Mouse (Mus musculus) inflammation-experienced regulatory T-cells, adult 6 months (primary cell): ENCODE measurements around the gene Tnfsfm13. TPM values are rescaled to one million over a fixed set of nuclear protein-coding genes. Genes with fewer than 3 reads are reported as not detected.

Experiments
- ATAC-seq: one replicate; pipeline ENCODE4 v1.8.0; 2017
- polyA plus RNA-seq, 3 experiments: library from polyadenylated mRNA; unstranded; fragments of 100-300 nt; shearing (Covaris generic); gene quantifications; one replicate each; pipeline ENCODE4 v1.2.1; 2017

Gene Tnfsfm13
- polyA plus RNA-seq, 3 experiments from 2014 or later, result not detected

DNA sequence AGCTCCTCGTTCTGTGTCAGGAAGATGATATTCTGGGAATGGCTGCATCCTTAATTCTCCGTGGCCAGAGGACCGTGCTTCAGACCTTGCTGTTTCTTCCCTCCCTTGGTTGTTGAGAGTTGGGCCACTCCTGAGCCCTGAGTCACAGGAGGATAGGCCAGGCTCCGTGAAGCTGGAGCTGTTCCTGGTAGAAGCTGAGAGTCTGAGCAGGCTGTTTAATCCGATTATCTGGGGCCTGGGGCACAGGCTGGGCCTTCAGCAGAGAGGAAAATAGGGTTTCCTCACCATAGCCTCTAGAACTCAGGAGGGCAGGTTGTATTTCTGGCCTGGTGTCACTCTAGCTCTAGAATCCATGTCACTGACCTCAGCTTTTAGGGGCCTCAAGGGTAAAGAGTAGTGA, 42.5 kb downstream of the Tnfsfm13 start:
- no peak for ATAC-seq

DNA sequence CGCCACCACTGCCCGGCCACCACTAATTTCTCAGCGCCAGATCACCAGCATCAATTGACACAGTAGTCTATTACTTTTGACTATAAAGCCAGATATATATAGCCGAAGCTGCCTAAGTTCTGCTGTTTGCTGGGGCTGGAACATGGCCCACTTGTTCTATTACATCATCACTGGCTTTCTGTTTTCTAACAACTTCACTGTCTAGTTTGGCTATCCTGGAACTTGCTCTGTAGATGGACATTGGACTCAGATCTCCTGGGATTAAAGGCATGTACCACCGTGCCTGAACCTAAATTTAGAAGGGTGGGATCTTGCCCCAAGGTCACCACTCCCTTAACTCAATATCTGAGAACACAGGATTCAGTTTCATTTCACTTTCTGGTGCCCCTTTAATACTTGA, 50.0 kb downstream of the Tnfsfm13 start:
- ATAC-seq, result no peak

DNA sequence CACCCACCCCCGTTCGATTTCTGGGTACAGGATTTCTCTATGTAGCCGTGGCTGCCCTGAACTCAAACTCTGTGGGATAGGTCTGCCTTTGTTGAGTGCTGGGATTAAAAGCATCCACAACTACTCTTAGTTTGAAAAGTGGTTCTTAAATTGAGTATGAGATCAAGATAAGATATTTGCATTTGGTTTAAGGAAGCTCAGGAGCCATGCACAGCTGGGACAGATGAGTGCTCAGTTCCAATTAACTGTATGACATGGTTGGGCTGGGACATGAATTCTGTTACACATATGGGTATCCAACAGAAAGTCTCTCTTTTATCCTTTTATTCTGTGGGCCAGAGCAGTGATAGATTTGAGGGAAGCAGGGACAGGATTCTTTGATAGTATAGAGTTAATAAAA, 60.4 kb downstream of the Tnfsfm13 start:
- no peak for ATAC-seq

DNA sequence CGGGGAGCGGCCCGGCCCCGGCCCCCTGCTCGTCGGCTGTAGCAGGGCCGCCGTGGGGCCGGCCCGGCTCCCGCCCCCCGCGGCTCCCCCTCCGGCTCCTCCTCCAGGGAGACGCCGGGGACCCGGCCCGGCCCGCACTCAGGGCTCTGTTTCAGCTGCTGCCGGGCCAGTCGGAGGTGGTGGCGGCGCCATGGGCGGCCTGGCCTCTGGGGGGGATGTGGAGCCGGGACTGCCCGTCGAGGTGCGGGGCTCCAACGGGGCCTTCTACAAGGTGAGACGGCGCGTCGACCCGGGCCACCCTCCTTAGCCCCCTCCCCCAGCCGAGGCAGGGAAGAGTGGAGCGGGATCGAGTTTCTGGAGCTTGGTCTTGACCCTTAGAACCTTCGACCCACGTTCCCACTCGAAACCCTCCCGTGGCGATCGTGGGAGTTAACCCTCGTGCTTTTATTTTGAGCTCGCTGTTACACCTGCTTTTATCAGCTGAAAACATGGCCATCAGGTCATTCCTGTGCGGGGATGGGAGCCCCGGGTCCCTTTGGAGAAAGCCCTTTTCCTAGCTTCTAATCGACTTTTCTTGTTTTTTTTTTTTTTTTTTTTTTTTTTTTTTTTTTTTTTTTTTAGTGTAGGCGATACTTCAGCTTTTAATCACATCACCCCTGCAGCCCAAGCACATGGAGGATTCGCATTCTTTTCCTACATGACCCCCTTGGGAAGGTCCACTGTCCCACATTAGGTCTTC, 62.6 kb downstream of the Tnfsfm13 start:
- peak; percentile 26 for ATAC-seq

Other genes starting within 250 kb of the Tnfsfm13 start
- gene Dnah2, start 147.0 kb downstream of the Tnfsfm13 start, polyA plus RNA-seq, result under 1 TPM in 1 of 3 experiments, not detected in 2; 0.21 TPM
- gene Efnb3, start 135.9 kb downstream of the Tnfsfm13 start, polyA plus RNA-seq, result under 1 TPM in 2 of 3 experiments, not detected in 1; 0.11 to 0.22 TPM
- 10 to 100 TPM; 22.0 to 32.2 (median 25.7) TPM for gene Wrap53, start 115.8 kb downstream of the Tnfsfm13 start, polyA plus RNA-seq
- 100 to 1,000 TPM; 193 to 355 (median 324) TPM for gene Trp53, start 115.7 kb downstream of the Tnfsfm13 start, polyA plus RNA-seq
- gene Atp1b2, start 90.2 kb downstream of the Tnfsfm13 start, polyA plus RNA-seq, result under 1 TPM in 1 of 3 experiments, not detected in 2; 0.17 TPM
- gene Shbg, start 78.2 kb downstream of the Tnfsfm13 start, polyA plus RNA-seq, result under 1 TPM in 1 of 3 experiments, not detected in 2; 0.40 TPM
- gene Sat2, start 74.1 kb downstream of the Tnfsfm13 start, polyA plus RNA-seq, result not detected
- gene Fxr2, start 63.1 kb downstream of the Tnfsfm13 start, polyA plus RNA-seq, result 1 to 10 TPM; 7.6 to 9.3 (median 9.1) TPM
- gene Sox15, start 40.8 kb downstream of the Tnfsfm13 start, polyA plus RNA-seq, result not detected
- gene Mpdu1, start 33.5 kb downstream of the Tnfsfm13 start, polyA plus RNA-seq, result 10 to 100 TPM; 30.3 to 55.1 (median 52.5) TPM
- gene Cd68, start 29.9 kb downstream of the Tnfsfm13 start, polyA plus RNA-seq, result 10 to 100 TPM in 1 of 3 experiments, 1 to 10 TPM in 2; 3.8 to 21.2 (median 4.5) TPM
- 100 to 1,000 TPM; 156 to 375 (median 178) TPM for gene Eif4a1, start 23.7 kb downstream of the Tnfsfm13 start, polyA plus RNA-seq
- 10 to 100 TPM; 21.8 to 38.0 (median 32.0) TPM for gene Senp3, start 14.0 kb downstream of the Tnfsfm13 start, polyA plus RNA-seq
- gene Tnfsf13, start 10.3 kb downstream of the Tnfsfm13 start, polyA plus RNA-seq, result not detected
- gene Tnfsf12, start 249 bp downstream of the Tnfsfm13 start, polyA plus RNA-seq, result not detected
- 10 to 100 TPM; 27.3 to 28.4 (median 27.7) TPM for gene Polr2a, start 62.5 kb upstream of the Tnfsfm13 start, polyA plus RNA-seq
- gene Slc35g3, start 65.9 kb upstream of the Tnfsfm13 start, polyA plus RNA-seq, result not detected
- 10 to 100 TPM in 2 of 3 experiments, 1 to 10 TPM in 1; 4.3 to 13.9 (median 11.8) TPM for gene Zbtb4, start 69.8 kb upstream of the Tnfsfm13 start, polyA plus RNA-seq
- gene Chrnb1, start 99.8 kb upstream of the Tnfsfm13 start, polyA plus RNA-seq, result 1 to 10 TPM; 1.7 to 2.5 (median 1.8) TPM
- not detected for gene Fgf11, start 105.8 kb upstream of the Tnfsfm13 start, polyA plus RNA-seq
- not detected for gene Tmem102, start 109.5 kb upstream of the Tnfsfm13 start, polyA plus RNA-seq
- gene Gm39566, start 119.2 kb upstream of the Tnfsfm13 start, polyA plus RNA-seq, result not detected
- not detected for gene Spem2, start 122.4 kb upstream of the Tnfsfm13 start, polyA plus RNA-seq
- not detected for gene Spem1, start 126.1 kb upstream of the Tnfsfm13 start, polyA plus RNA-seq
- gene Nlgn2, start 141.7 kb upstream of the Tnfsfm13 start, polyA plus RNA-seq, result 1 to 10 TPM in 2 of 3 experiments, under 1 TPM in 1; 0.60 to 2.5 (median 1.2) TPM
- gene Tmem256, start 142.4 kb upstream of the Tnfsfm13 start, polyA plus RNA-seq, result 100 to 1,000 TPM; 124 to 157 (median 131) TPM
- 10 to 100 TPM in 2 of 3 experiments, 1 to 10 TPM in 1; 7.3 to 20.2 (median 17.7) TPM for gene Plscr3, start 150.3 kb upstream of the Tnfsfm13 start, polyA plus RNA-seq
- under 1 TPM in 1 of 3 experiments, not detected in 2; 0.19 TPM for gene Tnk1, start 162.6 kb upstream of the Tnfsfm13 start, polyA plus RNA-seq
- gene Tmem95, start 181.9 kb upstream of the Tnfsfm13 start, polyA plus RNA-seq, result not detected
- 1 to 10 TPM in 1 of 3 experiments, under 1 TPM in 2; 0.58 to 1.5 (median 0.59) TPM for gene Kctd11, start 185.3 kb upstream of the Tnfsfm13 start, polyA plus RNA-seq
- 100 to 1,000 TPM; 229 to 289 (median 266) TPM for gene Acap1, start 199.4 kb upstream of the Tnfsfm13 start, polyA plus RNA-seq
- gene 2810408A11Rik, start 204.9 kb upstream of the Tnfsfm13 start, polyA plus RNA-seq, result under 1 TPM; 0.39 to 0.98 (median 0.63) TPM
- 1 to 10 TPM; 5.2 to 9.6 (median 9.0) TPM for gene Neurl4, start 205.0 kb upstream of the Tnfsfm13 start, polyA plus RNA-seq
- 100 to 1,000 TPM in 2 of 3 experiments, 10 to 100 TPM in 1; 91.9 to 128 (median 122) TPM for gene Gps2, start 217.8 kb upstream of the Tnfsfm13 start, polyA plus RNA-seq
- 1,000 to 10,000 TPM; 1,103 to 1,192 (median 1,160) TPM for gene Eif5a, start 225.9 kb upstream of the Tnfsfm13 start, polyA plus RNA-seq
- gene Ybx2, start 239.7 kb upstream of the Tnfsfm13 start, polyA plus RNA-seq, result not detected